ENCODE assay signal across 8 mouse cellular contexts in genomic region chr19:38819427-38819802, GRCm38 (mm10). TPM values are rescaled to one million over a fixed set of nuclear protein-coding genes. Genes with fewer than 3 reads are reported as not detected.
DNase-seq lines count a peak whose midpoint lies in the region; ATAC-seq lines count a peak whose summit lies in the region.

No protein-coding gene starts in this region.

- WGBS in embryonic facial prominence, embryonic 12.5 days, result 15% methylated on average over 16 of the region's 16 CpGs
- 14% methylated on average over 16 of the region's 16 CpGs for WGBS in intestine, embryonic 15.5 days
- 12% methylated on average over 16 of the region's 16 CpGs for WGBS in neural tube, embryonic 12.5 days

- ATAC-seq in embryonic facial prominence, embryonic 12.5 days (ENCODE audit: insufficient number of reproducible peaks, insufficient read depth, low FRiP score, low TSS enrichment), result no peak
- ATAC-seq in intestine, embryonic 15.5 days, result peak; percentile 74
- ATAC-seq in neural tube, embryonic 12.5 days (ENCODE audit: low FRiP score, low read depth), result peak; percentile 81

- H3K27ac ChIP-seq in embryonic facial prominence, embryonic 12.5 days, result 0 out of 2 replicates have a peak overlapping the region, but pooled peaks have one; percentile 12
- H3K27ac ChIP-seq in intestine, embryonic 15.5 days, result no peak overlapping the region
- no peak overlapping the region for H3K27ac ChIP-seq in neural tube, embryonic 12.5 days

- DNase-seq in layer of hippocampus, adult 9-11 months, result peak; percentile 9
- DNase-seq in layer of hippocampus, postnatal 36 days, result no peak
- no peak for DNase-seq in right cerebral cortex, adult 18-20 months
- no peak for DNase-seq in cerebellum, adult 11 months
- DNase-seq in adrenal gland, postnatal 4 days (ENCODE audit: low spot score in 2 of 2), result no peak

- peaks cover 11% of the 10 kb centered on the region; the same call in 1 of the 2 replicates for H3K4me1 ChIP-seq in embryonic facial prominence, embryonic 12.5 days
- no peaks in the 10 kb centered on the region for H3K4me1 ChIP-seq in intestine, embryonic 15.5 days (replicated peaks)
- H3K4me1 ChIP-seq in neural tube, embryonic 12.5 days, result peaks cover 11% of the 10 kb centered on the region

- H3K36me3 ChIP-seq in embryonic facial prominence, embryonic 12.5 days, result peaks cover 17% of the 10 kb centered on the region
- H3K36me3 ChIP-seq in intestine, embryonic 15.5 days, result peaks cover 13% of the 10 kb centered on the region; the same call in 1 of the 2 replicates
- peaks cover 21% of the 10 kb centered on the region for H3K36me3 ChIP-seq in neural tube, embryonic 12.5 days

- H3K9ac ChIP-seq in embryonic facial prominence, embryonic 12.5 days, result peak overlapping the region; percentile 50
- H3K9ac ChIP-seq in intestine, embryonic 15.5 days, result peak overlapping the region; percentile 66
- peak overlapping the region; percentile 47 for H3K9ac ChIP-seq in neural tube, embryonic 12.5 days

- no peaks in the 10 kb centered on the region for H3K9me3 ChIP-seq in embryonic facial prominence, embryonic 12.5 days
- no peaks in the 10 kb centered on the region for H3K9me3 ChIP-seq in intestine, embryonic 15.5 days
- H3K9me3 ChIP-seq in neural tube, embryonic 12.5 days, result no peaks in the 10 kb centered on the region

- H3K4me2 ChIP-seq in embryonic facial prominence, embryonic 12.5 days (replicated peaks), result peak overlapping the region; percentile 75
- peak overlapping the region; percentile 67 for H3K4me2 ChIP-seq in intestine, embryonic 15.5 days (replicated peaks)
- H3K4me2 ChIP-seq in neural tube, embryonic 12.5 days (replicated peaks), result peak overlapping the region; percentile 88

- no peaks in the 10 kb centered on the region for H3K27me3 ChIP-seq in embryonic facial prominence, embryonic 12.5 days
- H3K27me3 ChIP-seq in intestine, embryonic 15.5 days (replicated peaks), result no peaks in the 10 kb centered on the region
- no peaks in the 10 kb centered on the region for H3K27me3 ChIP-seq in neural tube, embryonic 12.5 days (replicated peaks)

- peak overlapping the region; percentile 76 for H3K4me3 ChIP-seq in embryonic facial prominence, embryonic 12.5 days
- H3K4me3 ChIP-seq in intestine, embryonic 15.5 days (replicated peaks), result peak overlapping the region; percentile 81
- H3K4me3 ChIP-seq in neural tube, embryonic 12.5 days, result peak overlapping the region; percentile 70

RNA-seq across cellular contexts. Expression of gene Noc3l, which starts 0.4 kb away (rescaled TPM):
- 10 to 100 TPM; 14.2 to 15.4 TPM for total RNA-seq in layer of hippocampus, postnatal 36 days (2021)
- 9.9 and 10.3 TPM in 2 replicates for polyA plus RNA-seq in embryonic facial prominence, embryonic 12.5 days (2016; fragmentation: Nextera tagmentation; extraction: Ambion mirVana)
- 6.5 and 7.3 TPM in 2 replicates for polyA plus RNA-seq in intestine, embryonic 15.5 days (2015; fragmentation: Nextera tagmentation; extraction: Ambion mirVana)
- polyA plus RNA-seq in neural tube, embryonic 12.5 days (2016; fragmentation: Nextera tagmentation; extraction: Ambion mirVana), result 7.7 and 8.4 TPM in 2 replicates
- 10 to 100 TPM; 12.4 to 12.8 TPM for total RNA-seq in adrenal gland, postnatal 4 days (2021)

RNA-seq across cellular contexts. Expression of gene Tbc1d12, which starts 17.0 kb away (rescaled TPM):
- total RNA-seq in layer of hippocampus, postnatal 36 days (2021), result 10 to 100 TPM; 11.9 to 13.3 TPM
- 4.6 and 5.0 TPM in 2 replicates for polyA plus RNA-seq in embryonic facial prominence, embryonic 12.5 days (2016; fragmentation: Nextera tagmentation; extraction: Ambion mirVana)
- polyA plus RNA-seq in intestine, embryonic 15.5 days (2015; fragmentation: Nextera tagmentation; extraction: Ambion mirVana), result 1.6 and 1.9 TPM in 2 replicates
- 5.6 and 6.6 TPM in 2 replicates for polyA plus RNA-seq in neural tube, embryonic 12.5 days (2016; fragmentation: Nextera tagmentation; extraction: Ambion mirVana)
- 1 to 10 TPM; 9.5 to 9.8 TPM for total RNA-seq in adrenal gland, postnatal 4 days (2021)
